Mouse (Mus musculus) v-Abl transformed pro-B cells (cell line): ENCODE results near the gene Ptpdc1.

ENCODE experiments used
- in situ Hi-C, 2 experiments: fragments of 400-800 bp; cut with MboI; formaldehyde crosslinking; loops; one replicate each; pipeline ENCODE4 v1.15.1; 2025; ENCODE audit not compliant: unreplicated experiment in 2 of 2

Ptpdc1 gene

GRCm38 (mm10) chr13:48562336-48562735, 63.1 kb downstream of the Ptpdc1 start:
- in situ Hi-C loops = no loop called here

GRCm38 (mm10) chr13:48561481-48561880, 64.0 kb downstream of the Ptpdc1 start:
- in situ Hi-C loops = no loop called here

GRCm38 (mm10) chr13:48555976-48556375, 69.5 kb downstream of the Ptpdc1 start:
- in situ Hi-C loops = no loop called here

- in situ Hi-C loops = no loop called here
These were observed 70.9 kb downstream of the Ptpdc1 start for GRCm38 (mm10) chr13:48554552-48554951.

GRCm38 (mm10) chr13:48553511-48553910, 72.0 kb downstream of the Ptpdc1 start:
- in situ Hi-C loops = no loop called here

- in situ Hi-C loops = no loop called here
These were observed 73.0 kb downstream of the Ptpdc1 start for GRCm38 (mm10) chr13:48552181-48553090.

- in situ Hi-C loops = loop anchor here (25.0 kb wide), 2 partner anchors 439 to 464 kb away; no protein-coding TSS in a partner anchor
These were observed 77.2 kb downstream of the Ptpdc1 start for GRCm38 (mm10) chr13:48548296-48548695.

GRCm38 (mm10) chr13:48547623-48548022, 77.8 kb downstream of the Ptpdc1 start:
- in situ Hi-C loops = loop anchor here (25.0 kb wide), 2 partner anchors 440 to 465 kb away; no protein-coding TSS in a partner anchor

- in situ Hi-C loops = loop anchor here (25.0 kb wide), 2 partner anchors 441 to 466 kb away; no protein-coding TSS in a partner anchor
These were observed 79.0 kb downstream of the Ptpdc1 start for GRCm38 (mm10) chr13:48546330-48546917.

GRCm38 (mm10) chr13:48545476-48546281, 79.8 kb downstream of the Ptpdc1 start:
- in situ Hi-C loops = loop anchor here (25.0 kb wide), 2 partner anchors 442 to 467 kb away; no protein-coding TSS in a partner anchor

- in situ Hi-C loops = loop anchor here (25.0 kb wide), 2 partner anchors 442 to 467 kb away; no protein-coding TSS in a partner anchor
These were observed 80.6 kb downstream of the Ptpdc1 start for GRCm38 (mm10) chr13:48544867-48545266.

- in situ Hi-C loops = loop anchor here (25.0 kb wide), 2 partner anchors 443 to 468 kb away; no protein-coding TSS in a partner anchor
These were observed 81.1 kb downstream of the Ptpdc1 start for GRCm38 (mm10) chr13:48544391-48544790.

GRCm38 (mm10) chr13:48540488-48540887, 85.0 kb downstream of the Ptpdc1 start:
- in situ Hi-C loops = loop anchor here (25.0 kb wide), 2 partner anchors 447 to 472 kb away; no protein-coding TSS in a partner anchor

GRCm38 (mm10) chr13:48533441-48533840, 92.0 kb downstream of the Ptpdc1 start:
- in situ Hi-C loops = loop anchor here (5.0 to 25.0 kb wide), 3 partner anchors 104 to 479 kb away; no protein-coding TSS in a partner anchor

GRCm38 (mm10) chr13:48531448-48531847, 94.0 kb downstream of the Ptpdc1 start:
- in situ Hi-C loops = loop anchor here (5.0 to 25.0 kb wide), 3 partner anchors 106 to 481 kb away; no protein-coding TSS in a partner anchor

- in situ Hi-C loops = loop anchor here (5.0 to 25.0 kb wide), 3 partner anchors 107 to 482 kb away; no protein-coding TSS in a partner anchor
These were observed 94.8 kb downstream of the Ptpdc1 start for GRCm38 (mm10) chr13:48530685-48531084.

GRCm38 (mm10) chr13:48529028-48529427, 96.4 kb downstream of the Ptpdc1 start:
- in situ Hi-C loops = loop anchor here (5.0 to 25.0 kb wide), 6 partner anchors 43 to 636 kb away; no protein-coding TSS in a partner anchor

GRCm38 (mm10) chr13:48528123-48528871, 97.2 kb downstream of the Ptpdc1 start:
- in situ Hi-C loops = loop anchor here (5.0 to 25.0 kb wide), 6 partner anchors 44 to 637 kb away; no protein-coding TSS in a partner anchor
